Mouse (Mus musculus) kidney, adult 18-20 months (tissue): ENCODE measurements at regions not wholly inside any gene's neighbourhood (a gene's known extent, or its start where the extent isn't known, plus 50 kb on each side); places are given as distances from the start of the nearest gene placed in this dataset.

Experiments
- DNase-seq: peaks from one replicate; pipeline ENCODE4 v3.0.0; 2021

- DNase-seq: no peak
Measured at GRCm38 (mm10) chr9:61187713-61188399, 184.3 kb upstream of the Tle3 start.

GRCm38 (mm10) chr9:61189295-61189694, 182.9 kb upstream of the Tle3 start:
- no peak for DNase-seq

- DNase-seq: no peak
Measured at GRCm38 (mm10) chr9:61199077-61199753, 173.0 kb upstream of the Tle3 start.

GRCm38 (mm10) chr9:61199891-61200290, 172.3 kb upstream of the Tle3 start:
- no peak for DNase-seq

- no peak for DNase-seq
Measured at GRCm38 (mm10) chr9:61200295-61200955, 171.7 kb upstream of the Tle3 start.

GRCm38 (mm10) chr9:61205049-61205448, 167.1 kb upstream of the Tle3 start:
- DNase-seq: no peak

GRCm38 (mm10) chr9:61206725-61207365, 165.3 kb upstream of the Tle3 start:
- no peak for DNase-seq

GRCm38 (mm10) chr9:61207423-61208150, 164.6 kb upstream of the Tle3 start:
- DNase-seq: no peak

GRCm38 (mm10) chr9:61211627-61212026, 160.5 kb upstream of the Tle3 start:
- no peak for DNase-seq

- no peak for DNase-seq
Measured at GRCm38 (mm10) chr9:61214943-61215342, 157.2 kb upstream of the Tle3 start.

GRCm38 (mm10) chr9:61216012-61216770, 156.0 kb upstream of the Tle3 start:
- DNase-seq: no peak

GRCm38 (mm10) chr9:61220017-61220416, 152.1 kb upstream of the Tle3 start:
- no peak for DNase-seq

GRCm38 (mm10) chr9:61222212-61223003, 149.8 kb upstream of the Tle3 start:
- no peak for DNase-seq

GRCm38 (mm10) chr9:61225020-61225652, 147.0 kb upstream of the Tle3 start:
- no peak for DNase-seq

GRCm38 (mm10) chr9:61225882-61226281, 146.3 kb upstream of the Tle3 start:
- no peak for DNase-seq

GRCm38 (mm10) chr9:61226596-61227384, 145.4 kb upstream of the Tle3 start:
- no peak for DNase-seq

- DNase-seq: no peak
Measured at GRCm38 (mm10) chr9:61227492-61228229, 144.5 kb upstream of the Tle3 start.

GRCm38 (mm10) chr9:61228230-61228631, 143.9 kb upstream of the Tle3 start:
- peak; percentile 52 for DNase-seq

GRCm38 (mm10) chr9:61230306-61230705, 141.9 kb upstream of the Tle3 start:
- DNase-seq: no peak
